ENCODE assay signal across 27 mouse cellular contexts in genomic region chr16:40971382-40971781, GRCm38 (mm10).
DNase-seq lines count a peak whose midpoint lies in the region; ATAC-seq and TF ChIP-seq lines count a peak whose summit lies in the region.
"Had no signal": no experiment of that assay in that cellular context is flagged by ENCODE, and none has a peak within 500 bp of the region (broad histone marks: within the 10 kb centered on the region; RNA-seq: fewer than 3 reads in every experiment).

No protein-coding gene starts in this region.

- no peak overlapping the region for H3K4me3 ChIP-seq in kidney, postnatal 0 days (replicated peaks; ENCODE audit: low read depth, low read length)
- H3K4me3 ChIP-seq: embryonic facial prominence, embryonic 15.5 days; erythroblast, embryonic 14.5 days; forebrain, embryonic 10.5 days; heart, embryonic 10.5 days; hindbrain, embryonic 13.5 days had no signal

- no peak for TF ChIP-seq CTCF in kidney, postnatal 0 days (IDR thresholded peaks at IDR 0.05; ENCODE audit: low read depth)

- WGBS in kidney, postnatal 0 days, result 37% methylated on average over 3 of the region's 3 CpGs

- no peak overlapping the region for H3K27ac ChIP-seq in kidney, postnatal 0 days
- H3K27ac ChIP-seq: embryonic facial prominence, embryonic 15.5 days; forebrain, embryonic 10.5 days; heart, embryonic 10.5 days; hindbrain, embryonic 13.5 days had no signal

- H3K9me3 ChIP-seq in kidney, postnatal 0 days (replicated peaks; ENCODE audit: low read length), result no peaks in the 10 kb centered on the region
- H3K9me3 ChIP-seq: embryonic facial prominence, embryonic 15.5 days; forebrain, embryonic 10.5 days; G1E; heart, embryonic 10.5 days; hindbrain, embryonic 13.5 days had no signal

- intact Hi-C loops in left cerebral cortex, postnatal 14 days (cut with DNase I), result loop anchor here (10.0 kb wide), 1 partner anchor 273 kb away; no protein-coding TSS in a partner anchor

- no peak overlapping the region for H3K9ac ChIP-seq in kidney, postnatal 0 days (ENCODE audit: low read depth, low read length)
- H3K9ac ChIP-seq: embryonic facial prominence, embryonic 15.5 days; hindbrain, embryonic 13.5 days had no signal

- no peak for DNase-seq in frontal cortex, postnatal 25 days (ENCODE audit: low spot score in 2 of 2)
- peak; percentile 38 for DNase-seq in kidney, postnatal 0 days (ENCODE audit: low spot score)
- DNase-seq in kidney, postnatal 14 days, result no peak
- DNase-seq in left cerebral cortex, adult 18-20 months (ENCODE audit: low spot score in 2 of 2), result peak; percentile 36 to 55
- DNase-seq in left cerebral cortex, postnatal 14 days (ENCODE audit: low spot score in 2 of 2), result no peak
- peak; percentile 16 for DNase-seq in right cerebral cortex, postnatal 25 days
- no peak for DNase-seq in right cerebral cortex, postnatal 10 days (ENCODE audit: low spot score in 2 of 2)
- DNase-seq: adrenal gland, adult 8-10 months; adrenal gland, postnatal 36 days; B cell, adult 2 months; cerebellum, adult 11 months; cerebellum, adult 8-10 months; cerebellum, postnatal 14 days; embryo, embryonic 11 days; gastrocnemius, postnatal 10 days; heart, adult 18-20 months; heart, postnatal 10 days; heart, postnatal 4 days had no signal

- H3K36me3 ChIP-seq in kidney, postnatal 0 days (ENCODE audit: insufficient read depth, low read length), result no peaks in the 10 kb centered on the region
- H3K36me3 ChIP-seq: embryonic facial prominence, embryonic 15.5 days; forebrain, embryonic 10.5 days; G1E; heart, embryonic 10.5 days; hindbrain, embryonic 13.5 days had no signal

- no peaks in the 10 kb centered on the region for H3K4me1 ChIP-seq in kidney, postnatal 0 days (replicated peaks; ENCODE audit: insufficient read depth, low read length)
- H3K4me1 ChIP-seq: embryonic facial prominence, embryonic 15.5 days; heart, embryonic 10.5 days had no signal

- peak; percentile 81 for ATAC-seq in frontal cortex, adult (ENCODE audit: low TSS enrichment)
- ATAC-seq in kidney, postnatal 0 days (replicated peaks; ENCODE audit: low FRiP score, low read depth), result no peak
- ATAC-seq: CD4-positive, CD25-positive, alpha-beta regulatory T cell, adult 4 months; forebrain, embryonic 14.5 days had no signal

- no peaks in the 10 kb centered on the region for H3K27me3 ChIP-seq in kidney, postnatal 0 days (ENCODE audit: insufficient read depth, low read length)
- H3K27me3 ChIP-seq: embryonic facial prominence, embryonic 15.5 days; hindbrain, embryonic 13.5 days had no signal

- no peak overlapping the region for H3K4me2 ChIP-seq in kidney, postnatal 0 days (ENCODE audit: low read length)
- H3K4me2 ChIP-seq: embryonic facial prominence, embryonic 15.5 days; hindbrain, embryonic 13.5 days had no signal

Comparison
In these comparisons a context has a peak if more than half of its experiments do, and no peak if none do; other contexts are left out.
1. DNase-seq: peak in kidney, postnatal 0 days (single experiment), left cerebral cortex, adult 18-20 months (2 of 2) and right cerebral cortex, postnatal 25 days (single experiment); none in frontal cortex, postnatal 25 days (0 of 2), kidney, postnatal 14 days (single experiment), left cerebral cortex, postnatal 14 days (0 of 2) and right cerebral cortex, postnatal 10 days (0 of 2).